Mouse (Mus musculus): ENCODE data around the gene Rpp14.

Gene Rpp14

DNA sequence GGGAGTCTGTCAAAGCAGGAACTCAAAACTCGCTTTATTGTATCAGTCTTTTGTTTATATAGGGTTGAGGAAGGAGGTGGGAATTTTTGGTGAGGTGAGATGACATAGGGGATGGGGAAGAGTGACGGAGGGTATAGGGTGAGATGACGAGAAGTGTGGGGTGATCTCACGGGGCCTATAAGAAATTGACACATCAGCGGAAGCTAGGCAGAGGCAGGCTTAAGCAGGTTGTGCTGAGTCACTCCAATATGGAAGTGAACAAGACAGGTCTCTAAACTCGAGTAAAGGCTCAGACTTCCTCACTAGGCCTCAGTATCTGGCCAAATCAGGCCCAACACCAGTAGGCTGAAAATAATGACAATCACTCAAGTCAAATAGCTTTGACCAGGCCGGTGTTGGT, 20.2 kb upstream of the Rpp14 start:
- CTCF ChIA-PET: no interaction called here

- CTCF ChIA-PET: no interaction called here
Measured at GRCm38 (mm10) chr14:8062076-8062475, 18.1 kb upstream of the Rpp14 start.

DNA sequence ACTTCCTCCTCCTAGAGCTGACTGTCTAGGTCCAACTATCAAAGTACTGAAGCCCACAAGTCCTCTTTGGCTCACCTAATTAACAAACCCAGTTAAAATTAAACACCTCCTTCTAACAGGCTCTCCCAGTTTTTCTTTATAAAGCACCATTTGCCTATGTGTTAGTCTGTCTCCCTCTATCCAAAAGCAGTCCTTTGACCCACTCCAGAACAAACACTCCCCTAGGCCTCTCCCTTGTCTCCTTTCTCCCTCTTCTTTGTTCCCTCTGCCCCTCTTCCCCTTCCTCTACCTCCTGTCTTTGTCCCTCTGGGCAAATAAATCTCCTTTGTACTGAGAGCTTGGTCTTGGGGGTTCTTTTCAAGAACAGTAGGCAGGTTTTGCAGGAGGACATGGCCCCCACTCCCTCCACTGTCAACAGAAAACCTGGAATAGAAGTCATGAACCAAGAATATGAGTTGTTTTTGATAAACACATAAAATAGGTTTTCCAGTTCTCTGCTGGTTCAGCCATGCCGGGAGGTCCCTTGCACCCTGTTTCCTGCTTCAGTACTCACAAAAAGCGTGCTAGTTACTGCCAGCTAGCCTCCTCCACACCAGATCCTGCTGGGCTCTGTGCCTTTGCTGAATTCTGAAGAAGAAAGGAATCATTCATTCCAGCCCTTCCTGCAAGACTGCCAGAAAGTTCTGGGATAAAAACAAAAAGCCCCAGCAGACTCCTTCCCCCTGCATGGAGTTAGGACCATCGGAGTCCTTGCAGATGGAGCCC, 17.4 kb upstream of the Rpp14 start:
- CTCF ChIA-PET: interaction anchor here (0.7 kb wide), 1 partner anchor 105 kb away, joined by 3 read pairs; no protein-coding TSS in a partner anchor

- CTCF ChIA-PET: no interaction called here
Measured at GRCm38 (mm10) chr14:8063835-8064785, 16.1 kb upstream of the Rpp14 start.

DNA sequence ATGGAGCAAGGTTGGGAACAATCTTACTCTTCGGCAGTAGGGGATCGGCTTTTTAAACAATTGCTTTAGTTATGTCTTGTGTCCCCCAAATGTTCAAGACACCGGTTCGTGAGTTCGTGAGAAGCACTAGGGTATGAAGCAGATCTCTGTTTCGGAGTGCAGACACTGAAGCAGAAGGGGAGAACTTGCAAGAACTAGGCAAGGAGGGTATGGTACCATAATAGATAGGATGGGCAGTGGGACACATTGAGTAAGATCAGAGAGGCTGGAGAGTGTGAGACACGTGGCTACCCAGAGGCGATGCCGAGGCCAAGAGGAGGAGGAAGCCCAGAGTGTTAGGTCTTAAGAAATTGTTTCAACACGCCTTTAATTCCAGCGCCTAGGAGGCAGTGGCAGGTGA, 551 bp downstream of the Rpp14 start:
- CTCF ChIA-PET: no interaction called here

- CTCF ChIA-PET: no interaction called here
Measured at GRCm38 (mm10) chr14:8082949-8083348, 2.8 kb downstream of the Rpp14 start.

- CTCF ChIA-PET: no interaction called here
Measured at GRCm38 (mm10) chr14:8089016-8089415, 8.8 kb downstream of the Rpp14 start.

DNA sequence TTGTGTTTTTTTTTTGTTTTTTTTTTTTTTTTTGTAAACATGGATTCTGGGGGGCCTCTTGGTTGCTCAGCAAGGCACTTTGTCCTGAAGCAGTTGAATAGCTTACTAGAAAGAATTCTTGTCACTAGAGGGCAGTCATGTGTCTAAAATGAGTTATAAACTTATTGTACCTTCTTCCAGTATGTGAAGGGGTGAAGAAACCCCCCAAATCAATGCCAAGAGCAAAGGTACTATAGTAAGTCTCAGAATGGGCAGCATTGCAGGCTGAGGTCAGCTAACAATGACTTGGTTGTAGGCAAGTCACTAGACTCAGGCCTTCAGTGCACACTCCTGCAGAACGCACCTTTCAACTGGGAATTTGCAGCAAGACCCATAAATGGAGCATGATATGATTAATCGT, 12.4 kb downstream of the Rpp14 start:
- CTCF ChIA-PET: interaction anchor here (0.6 to 1.5 kb wide), 8 partner anchors 15 to 80 kb away, joined by 3 to 12 read pairs (median 4); partner anchors contain the start of gene Pdhb

- CTCF ChIA-PET: interaction anchor here (0.6 to 1.5 kb wide), 4 partner anchors 15 to 268 kb away, joined by 3 to 12 read pairs (median 4); no protein-coding TSS in a partner anchor
Measured at GRCm38 (mm10) chr14:8093427-8093826, 13.3 kb downstream of the Rpp14 start.

DNA sequence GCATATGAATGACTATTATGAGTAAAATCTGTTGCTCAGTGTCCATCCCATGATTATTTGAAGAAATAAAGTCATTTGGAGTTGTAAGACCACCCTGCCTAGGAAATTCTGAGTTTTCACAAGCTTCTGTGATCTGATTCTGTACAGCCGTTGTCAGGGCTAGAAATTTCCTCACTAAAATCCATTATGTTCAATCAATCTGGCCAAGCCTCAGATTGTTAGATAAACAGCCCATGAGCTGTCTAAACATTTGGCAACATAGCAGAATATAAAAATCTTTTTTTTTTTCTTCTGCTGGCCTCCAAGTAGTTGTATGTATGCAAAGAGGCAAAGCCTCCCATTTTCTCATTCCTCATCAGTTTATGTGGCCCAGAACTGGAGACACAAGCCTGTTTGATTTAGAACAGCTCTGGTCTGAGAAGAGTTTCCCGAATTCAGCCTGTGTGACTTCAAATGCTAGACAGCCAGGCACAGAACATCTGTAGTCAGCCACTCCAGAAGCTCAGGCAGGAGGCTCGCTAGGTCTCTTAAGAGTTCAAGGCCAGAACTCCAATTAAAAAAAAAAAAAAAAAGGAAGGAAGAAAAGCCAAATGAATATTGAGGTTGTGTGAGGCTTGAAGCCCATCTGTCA, 14.9 kb downstream of the Rpp14 start:
- CTCF ChIA-PET: interaction anchor here (0.6 kb wide), 1 partner anchor 103 kb away, joined by 4 read pairs; no protein-coding TSS in a partner anchor

- CTCF ChIA-PET: interaction anchor here (1.0 kb wide), 1 partner anchor 65 kb away, joined by 5 read pairs; no protein-coding TSS in a partner anchor
Measured at GRCm38 (mm10) chr14:8095562-8095950, 15.4 kb downstream of the Rpp14 start.

DNA sequence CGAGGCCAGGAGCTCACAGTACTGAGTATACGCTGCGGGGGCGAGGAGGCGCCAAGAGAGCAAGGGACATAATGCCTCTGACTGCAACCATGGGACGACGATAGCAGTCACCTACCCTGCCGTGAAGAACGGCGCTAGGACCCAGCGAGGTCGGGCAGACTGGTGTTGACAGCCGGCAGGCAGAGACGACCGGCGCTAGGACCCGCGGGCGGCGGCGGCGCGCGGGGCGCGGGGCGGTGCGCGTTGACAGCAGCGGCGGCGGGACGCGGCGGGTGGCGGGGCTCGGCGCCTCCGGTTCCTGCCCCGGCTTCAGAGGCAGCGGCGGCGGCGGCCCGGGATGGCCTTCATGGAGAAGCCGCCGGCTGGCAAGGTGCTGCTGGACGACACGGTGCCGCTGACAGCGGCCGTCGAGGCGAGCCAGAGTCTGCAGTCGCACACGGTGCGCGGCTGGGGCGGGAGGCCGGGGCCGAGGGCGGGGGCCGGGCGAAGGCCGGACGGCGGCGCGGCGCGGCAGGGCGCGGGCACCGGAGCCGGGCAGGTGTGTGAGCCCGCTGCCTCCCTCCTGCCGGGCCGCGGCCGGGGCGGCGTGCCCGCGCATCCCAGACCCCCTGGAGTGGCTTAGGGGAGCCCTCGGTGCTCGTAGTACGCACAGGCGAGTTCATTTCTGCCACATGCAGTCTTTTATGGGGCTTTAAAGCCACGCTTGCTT, 18.0 kb downstream of the Rpp14 start, which contains the start of gene Pxk:
Pxk (plus strand) TSS at position 234 of the 709 bp plus-strand sequence.
- CTCF ChIA-PET: interaction anchor here (0.8 kb wide), 1 partner anchor 17 kb away, joined by 3 read pairs; no protein-coding TSS in a partner anchor

DNA sequence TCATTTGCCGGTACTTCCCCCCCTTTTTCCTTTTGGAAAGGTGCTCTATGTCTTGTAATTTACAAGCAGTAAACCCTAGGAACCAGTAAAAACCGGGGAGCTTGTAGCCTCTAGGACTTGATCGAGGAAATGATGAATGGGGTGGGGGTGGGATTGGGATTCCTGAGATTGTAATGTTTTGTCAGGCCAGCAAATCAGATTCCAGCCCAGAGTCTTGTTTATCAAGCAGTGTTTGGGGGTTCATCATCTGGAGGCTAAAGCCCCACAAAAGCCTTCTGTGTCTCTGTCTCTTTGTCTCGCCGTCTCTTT, 18.5 kb downstream of the Rpp14 start:
- CTCF ChIA-PET: no interaction called here

DNA sequence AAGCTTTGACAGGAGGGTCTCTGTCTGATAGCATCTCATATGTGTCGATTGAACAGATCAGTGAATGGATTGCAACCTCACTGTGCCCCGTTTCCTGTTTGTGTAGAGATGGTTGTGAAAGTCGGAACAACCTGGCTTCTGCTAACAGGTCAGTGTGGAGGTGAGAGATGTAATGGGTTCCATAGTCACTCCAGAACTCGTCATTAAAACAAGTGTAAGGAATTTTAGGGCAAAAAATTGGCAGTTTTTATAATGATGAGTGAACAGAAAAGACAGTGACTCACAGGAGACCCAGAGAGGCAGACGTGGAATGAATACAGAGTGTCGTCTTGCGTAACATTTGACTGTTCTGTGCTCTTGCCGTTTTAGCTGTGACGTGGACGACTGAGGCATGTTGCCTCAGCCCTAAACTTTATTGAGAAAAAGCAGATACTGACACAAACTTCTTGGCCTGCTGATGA, 19.4 kb downstream of the Rpp14 start:
- CTCF ChIA-PET: no interaction called here

DNA sequence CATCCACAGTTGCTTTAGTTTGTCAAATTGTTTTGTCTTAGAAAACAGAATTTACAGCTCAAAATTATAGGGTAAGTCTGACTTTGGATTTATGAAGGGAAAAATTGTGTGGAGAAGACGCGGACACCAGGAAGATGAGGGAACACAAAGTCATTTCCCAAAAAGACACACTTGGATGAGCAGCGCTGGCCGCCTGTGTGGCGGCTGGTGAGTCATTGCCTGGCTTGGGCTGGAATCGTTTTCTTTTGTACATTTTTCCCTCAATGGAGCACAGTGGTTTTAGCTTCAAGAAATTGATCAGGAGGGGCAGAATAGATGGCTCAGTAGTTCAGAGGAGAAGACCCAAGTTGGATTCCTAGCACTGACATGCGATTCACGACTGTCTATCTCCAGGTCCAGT, 21.7 kb downstream of the Rpp14 start:
- CTCF ChIA-PET: no interaction called here

GRCm38 (mm10) chr14:8102676-8103075, 22.5 kb downstream of the Rpp14 start:
- CTCF ChIA-PET: interaction anchor here (0.6 kb wide), 1 partner anchor 11 kb away, joined by 3 read pairs; no protein-coding TSS in a partner anchor

- CTCF ChIA-PET: interaction anchor here (1.2 kb wide), 1 partner anchor 15 kb away, joined by 4 read pairs; no protein-coding TSS in a partner anchor
Measured at GRCm38 (mm10) chr14:8108047-8108446, 27.9 kb downstream of the Rpp14 start.

DNA sequence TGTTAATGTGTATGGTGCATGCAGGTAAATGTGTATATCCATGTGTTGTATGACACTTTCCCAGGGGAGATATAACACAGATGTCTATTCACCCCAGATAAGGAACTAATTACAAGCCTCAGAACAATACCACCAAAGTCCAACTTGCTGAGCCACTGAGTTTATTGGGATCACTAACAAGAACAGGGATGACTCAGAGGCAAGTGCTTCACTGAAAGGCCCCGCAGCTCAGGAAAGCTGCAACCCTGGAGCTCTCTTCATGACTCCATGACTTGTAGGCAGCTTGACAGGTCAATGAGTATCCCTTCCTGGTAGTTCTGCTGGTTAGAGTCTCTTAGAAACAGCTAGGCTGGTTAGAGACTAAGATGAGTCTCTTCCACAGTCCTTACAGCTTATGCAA, 28.8 kb downstream of the Rpp14 start:
- CTCF ChIA-PET: interaction anchor here (0.6 kb wide), 1 partner anchor 107 kb away, joined by 9 read pairs; no protein-coding TSS in a partner anchor

- CTCF ChIA-PET: no interaction called here
Measured at GRCm38 (mm10) chr14:8111545-8111944, 31.4 kb downstream of the Rpp14 start.

DNA sequence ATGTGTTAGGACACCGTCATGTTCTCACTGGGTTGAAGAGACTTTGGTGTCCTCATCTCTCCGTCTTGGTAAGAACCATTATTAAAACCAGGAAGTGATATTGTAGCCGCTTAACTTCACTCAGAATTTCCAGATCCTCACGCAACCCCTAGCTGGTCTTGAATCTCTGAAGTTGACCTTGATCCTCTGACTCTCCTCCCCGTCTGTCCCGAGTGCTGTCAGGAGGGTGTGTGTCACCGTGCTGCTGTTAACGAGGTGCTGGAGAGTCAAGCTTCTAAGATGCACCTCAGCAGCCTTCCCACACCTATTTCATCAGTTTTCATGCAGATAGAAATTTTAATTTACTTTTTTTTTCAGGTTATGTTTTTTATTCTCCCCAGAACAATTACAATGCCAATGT, 31.9 kb downstream of the Rpp14 start:
- CTCF ChIA-PET: no interaction called here

DNA sequence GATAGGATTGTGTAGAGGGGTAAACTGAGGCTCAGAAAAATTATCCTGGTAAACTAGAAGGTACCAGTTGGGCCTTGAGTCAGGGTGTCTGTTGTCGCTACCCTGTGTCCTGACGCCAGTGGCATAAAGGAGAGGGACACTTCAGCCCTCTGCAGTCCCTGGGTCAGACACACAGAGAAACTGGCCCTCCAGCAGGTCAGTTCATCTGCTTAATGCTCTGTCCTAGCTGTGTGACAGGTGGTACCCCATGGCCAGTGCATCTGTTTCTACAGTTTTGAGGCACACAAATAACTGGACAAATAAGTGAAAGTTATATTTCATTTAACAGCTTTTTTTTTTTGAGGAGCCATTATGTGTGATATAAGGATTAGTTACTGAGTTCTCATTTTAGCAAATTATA, 33.4 kb downstream of the Rpp14 start:
- CTCF ChIA-PET: interaction anchor here (0.5 to 0.7 kb wide), 3 partner anchors 11 to 309 kb away, joined by 3 to 6 read pairs (median 3); no protein-coding TSS in a partner anchor
